Mouse (Mus musculus): ENCODE results near the gene Irak2.

DNA sequence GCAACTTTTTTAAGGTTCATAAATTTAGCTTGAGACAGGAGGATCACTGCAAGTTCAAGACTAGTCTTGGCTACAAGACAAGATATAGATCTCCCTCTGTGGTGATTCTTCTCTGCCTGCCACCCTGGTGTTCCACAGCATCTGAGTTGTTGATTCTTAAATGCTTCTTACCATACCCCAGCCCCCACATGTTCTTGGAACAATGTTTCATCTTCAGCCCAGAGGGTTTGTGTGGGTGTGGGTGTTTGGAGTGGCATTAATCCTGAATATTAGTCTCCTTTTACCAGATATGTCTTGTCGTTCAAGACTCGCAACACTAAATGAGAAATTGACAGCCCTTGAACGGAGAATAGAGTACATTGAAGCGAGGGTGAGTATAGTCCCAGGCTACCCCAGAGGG is 22.8 kb upstream of the Irak2 start:
- TF ChIP-seq GATA1 (IDR thresholded peaks at IDR 0.05; ENCODE audit: borderline replicate concordance, low read length) (no peak), FLI1 (IDR thresholded peaks at IDR 0.05; ENCODE audit: low read length) (no peak)

Measured in megakaryocyte, embryonic 14.5 days (primary cell).